In the genomic region with DNA sequence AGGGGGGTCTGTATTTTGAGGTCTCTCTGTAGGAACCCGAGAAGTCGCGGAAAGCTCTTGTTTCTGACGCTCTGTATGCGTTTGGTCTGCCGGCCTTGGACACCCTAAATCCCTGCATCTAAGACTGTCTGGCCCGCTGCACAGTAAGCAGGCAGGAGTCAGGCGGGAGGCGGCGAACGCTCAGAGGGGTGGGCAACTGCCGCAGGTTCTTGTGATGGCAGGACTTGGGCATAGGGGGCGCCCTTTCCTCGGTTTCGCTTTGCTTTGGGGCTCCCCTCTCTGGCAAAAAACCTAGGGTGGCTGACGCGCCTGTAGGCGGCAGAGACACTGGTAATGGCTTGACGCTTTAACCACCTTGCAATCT, we compare ENCODE assay signal across 8 mouse cellular contexts. TPM values are rescaled to one million over a fixed set of nuclear protein-coding genes. Genes with fewer than 3 reads are reported as not detected.
DNase-seq lines count a peak whose midpoint lies in the region; ATAC-seq lines count a peak whose summit lies in the region.

No protein-coding gene starts in this region.

- no peaks in the 10 kb centered on the region for H3K9me3 ChIP-seq in intestine, embryonic 14.5 days (ENCODE audit: control insufficient read depth, low read length)

- WGBS in intestine, embryonic 14.5 days, result 18% methylated on average over 16 of the region's 19 CpGs

- H3K9ac ChIP-seq in intestine, embryonic 14.5 days (ENCODE audit: low read length), result no peak overlapping the region

- H3K4me2 ChIP-seq in intestine, embryonic 14.5 days (ENCODE audit: low read length), result peak overlapping the region; percentile 64

- peak; percentile 66 for DNase-seq in adrenal gland, adult 8-10 months
- DNase-seq in embryo, embryonic 10 days (ENCODE audit: low spot score), result peak; percentile 69
- DNase-seq in gastrocnemius, postnatal 25 days, result peak; percentile 53
- DNase-seq in intestine, embryonic 14.5 days (ENCODE audit: low spot score), result peak; percentile 77
- DNase-seq in left cerebral cortex, adult 8-10 months (ENCODE audit: low spot score in 2 of 2), result peak; percentile 50 to 55
- DNase-seq in lung, postnatal 36 days, result peak; percentile 80
- DNase-seq in right cerebral cortex, adult 18-20 months, result peak; percentile 79
- DNase-seq in yolk sac, embryonic 10.5 days (ENCODE audit: low spot score), result peak; percentile 21

- H3K4me1 ChIP-seq in intestine, embryonic 14.5 days (replicated peaks; ENCODE audit: control insufficient read depth, insufficient read depth, low read length), result no peaks in the 10 kb centered on the region

- peak overlapping the region; percentile 45 for H3K4me3 ChIP-seq in intestine, embryonic 14.5 days (ENCODE audit: low read depth, low read length)

- H3K27ac ChIP-seq in intestine, embryonic 14.5 days (ENCODE audit: low read depth), result no peak overlapping the region

- H3K27me3 ChIP-seq in intestine, embryonic 14.5 days (replicated peaks; ENCODE audit: control insufficient read depth, insufficient read depth, low read length), result peaks cover 49% of the 10 kb centered on the region

- peak; percentile 46 for ATAC-seq in intestine, embryonic 14.5 days (replicated peaks; ENCODE audit: low FRiP score, low TSS enrichment, low read depth)

- H3K36me3 ChIP-seq in intestine, embryonic 14.5 days (ENCODE audit: control insufficient read depth, insufficient read depth, low read length), result no peaks in the 10 kb centered on the region

RNA-seq across cellular contexts. Expression of a gene that starts 2.0 kb away (rescaled TPM):
- 10 to 100 TPM; 11.2 to 50.8 (median 27.6) TPM for total RNA-seq in adrenal gland, adult 8-10 months (2022)
- total RNA-seq in gastrocnemius, postnatal 25 days (2021), result 1 to 10 TPM; 2.3 to 2.4 TPM
- polyA plus RNA-seq in intestine, embryonic 14.5 days (2014; fragmentation: Nextera tagmentation; extraction: Ambion mirVana), result 2.6 and 2.8 TPM in 2 replicates
- 10 to 100 TPM; 25.7 to 28.1 (median 27.0) TPM for total RNA-seq in left cerebral cortex, adult 8-10 months (2022)

Comparison
In these comparisons a context has a peak if more than half of its experiments do, and no peak if none do; other contexts are left out.
1. DNase-seq: peak in every context shown above with its lines; median percentile 80 in lung, postnatal 36 days; 79 in right cerebral cortex, adult 18-20 months; 77 in intestine, embryonic 14.5 days; 69 in embryo, embryonic 10 days; 66 in adrenal gland, adult 8-10 months; 53 in gastrocnemius, postnatal 25 days; 52 in left cerebral cortex, adult 8-10 months; 21 in yolk sac, embryonic 10.5 days.